Mouse (Mus musculus): ENCODE results near the gene Ccdc124.
"Not testable (repeated sequence)": the region's sequence is repeated elsewhere in the genome, so short reads cannot be mapped to it uniquely, and the experiment has no call there.

Gene Ccdc124

GRCm38 (mm10) chr8:70845108-70845507 lies 28.6 kb downstream of the Ccdc124 start:
- DNase-seq (ENCODE audit: low spot score) = no peak

GRCm38 (mm10) chr8:70844523-70844922 lies 29.2 kb downstream of the Ccdc124 start:
- DNase-seq (ENCODE audit: low spot score) = peak; percentile 78

- no peak for DNase-seq (ENCODE audit: low spot score)
Measured at GRCm38 (mm10) chr8:70843941-70844340, 29.8 kb downstream of the Ccdc124 start.

GRCm38 (mm10) chr8:70843214-70843773 lies 30.4 kb downstream of the Ccdc124 start:
- no peak for DNase-seq (ENCODE audit: low spot score)

- no peak for DNase-seq (ENCODE audit: low spot score)
Measured at GRCm38 (mm10) chr8:70842484-70842883, 31.3 kb downstream of the Ccdc124 start.

- DNase-seq (ENCODE audit: low spot score) = peak; percentile 78
Measured at GRCm38 (mm10) chr8:70841147-70842072, 32.3 kb downstream of the Ccdc124 start.

GRCm38 (mm10) chr8:70840590-70840989 lies 33.1 kb downstream of the Ccdc124 start:
- no peak for DNase-seq (ENCODE audit: low spot score)

GRCm38 (mm10) chr8:70839408-70840351 lies 34.1 kb downstream of the Ccdc124 start, which contains the start of gene Arrdc2:
Gene Arrdc2 (minus strand): TSS chr8:70839720.
- DNase-seq (ENCODE audit: low spot score) = peak; percentile 100

- no peak for DNase-seq (ENCODE audit: low spot score)
Measured at GRCm38 (mm10) chr8:70838654-70839407, 34.9 kb downstream of the Ccdc124 start.

GRCm38 (mm10) chr8:70836666-70837065 lies 37.1 kb downstream of the Ccdc124 start:
- DNase-seq (ENCODE audit: low spot score) = no peak

GRCm38 (mm10) chr8:70834071-70834470 lies 39.7 kb downstream of the Ccdc124 start:
- DNase-seq (ENCODE audit: low spot score) = no peak

GRCm38 (mm10) chr8:70833520-70833919 lies 40.2 kb downstream of the Ccdc124 start:
- no peak for DNase-seq (ENCODE audit: low spot score)

- DNase-seq (ENCODE audit: low spot score) = no peak
Measured at GRCm38 (mm10) chr8:70833018-70833482, 40.7 kb downstream of the Ccdc124 start.

GRCm38 (mm10) chr8:70832371-70832770 lies 41.4 kb downstream of the Ccdc124 start:
- no peak for DNase-seq (ENCODE audit: low spot score)

- no peak for DNase-seq (ENCODE audit: low spot score)
Measured at GRCm38 (mm10) chr8:70831517-70831916, 42.2 kb downstream of the Ccdc124 start.

GRCm38 (mm10) chr8:70827796-70828195 lies 45.9 kb downstream of the Ccdc124 start:
- DNase-seq (ENCODE audit: low spot score) = no peak

- DNase-seq (ENCODE audit: low spot score) = no peak
Measured at GRCm38 (mm10) chr8:70827010-70827409, 46.7 kb downstream of the Ccdc124 start.

- no peak for DNase-seq (ENCODE audit: low spot score)
Measured at GRCm38 (mm10) chr8:70825816-70826215, 47.9 kb downstream of the Ccdc124 start.

- no peak for DNase-seq (ENCODE audit: low spot score)
Measured at GRCm38 (mm10) chr8:70823802-70824201, 49.9 kb downstream of the Ccdc124 start.

- DNase-seq (ENCODE audit: low spot score) = not testable (repeated sequence)
Measured at GRCm38 (mm10) chr8:70822594-70822993, 51.1 kb downstream of the Ccdc124 start.

GRCm38 (mm10) chr8:70821992-70822391 lies 51.7 kb downstream of the Ccdc124 start:
- no peak for DNase-seq (ENCODE audit: low spot score)

Data from left cerebral cortex, adult 11 months (tissue).